ENCODE assay signal across 15 mouse cellular contexts in genomic region chr7:58247261-58247660, GRCm38 (mm10).
DNase-seq lines count a peak whose midpoint lies in the region; ATAC-seq and TF ChIP-seq lines count a peak whose summit lies in the region.
"Had no signal": no experiment of that assay in that cellular context is flagged by ENCODE, and none has a peak within 500 bp of the region (broad histone marks: within the 10 kb centered on the region; RNA-seq: fewer than 3 reads in every experiment).

No protein-coding gene starts in this region.

- no peak for TF ChIP-seq EP300 in liver, postnatal 0 days (IDR thresholded peaks at IDR 0.05; ENCODE audit: low read depth)

- WGBS in liver, postnatal 0 days (ENCODE audit: insufficient replicate concordance): 48% methylated on average over 3 of the region's 3 CpGs

- peaks cover 4% of the 10 kb centered on the region for H3K4me1 ChIP-seq in cortical plate, adult 2 months (ENCODE audit: control insufficient read depth, insufficient read depth, low read length)
- no peaks in the 10 kb centered on the region for H3K4me1 ChIP-seq in liver, postnatal 0 days (ENCODE audit: insufficient read depth)
- H3K4me1 ChIP-seq: forebrain, embryonic 12.5 days; liver, embryonic 13.5 days had no signal

- intact Hi-C loops in left cerebral cortex, postnatal 36 days (cut with DNase I): no loop called here

- no peaks in the 10 kb centered on the region for H3K27me3 ChIP-seq in liver, postnatal 0 days (ENCODE audit: insufficient read depth, low read length)
- H3K27me3 ChIP-seq: CH12.LX; forebrain, embryonic 12.5 days; liver, embryonic 13.5 days had no signal

- no peaks in the 10 kb centered on the region for H3K36me3 ChIP-seq in liver, postnatal 0 days (replicated peaks; ENCODE audit: insufficient read depth, low read length)
- H3K36me3 ChIP-seq: forebrain, embryonic 12.5 days; liver, embryonic 13.5 days had no signal

- no peak overlapping the region for H3K4me2 ChIP-seq in liver, postnatal 0 days (ENCODE audit: low read depth, low read length)
- H3K4me2 ChIP-seq: forebrain, embryonic 12.5 days; liver, embryonic 13.5 days had no signal

- TF ChIP-seq CTCF in cortical plate, adult 2 months (IDR thresholded peaks at IDR 0.05; ENCODE audit: extremely low read depth, insufficient read depth, low read length): no peak
- TF ChIP-seq CTCF in liver, postnatal 0 days (IDR thresholded peaks at IDR 0.05; ENCODE audit: low read depth): no peak

- TF ChIP-seq POLR2A in cortical plate, adult 2 months (IDR thresholded peaks at IDR 0.05; ENCODE audit: extremely low read depth, insufficient read depth, low read length): no peak

- 0 out of 2 replicates have a peak overlapping the region, but pooled peaks have one; percentile 3 for H3K27ac ChIP-seq in cortical plate, adult 2 months (ENCODE audit: insufficient read depth, low read length)
- no peak overlapping the region for H3K27ac ChIP-seq in liver, postnatal 0 days (ENCODE audit: low read depth)
- H3K27ac ChIP-seq: forebrain, embryonic 12.5 days; liver, embryonic 13.5 days had no signal

- H3K9ac ChIP-seq in liver, postnatal 0 days (replicated peaks): no peak overlapping the region
- H3K9ac ChIP-seq: forebrain, embryonic 12.5 days; liver, embryonic 13.5 days had no signal

- H3K4me3 ChIP-seq in cortical plate, adult 2 months (ENCODE audit: insufficient read depth, low read length): no peak overlapping the region
- no peak overlapping the region for H3K4me3 ChIP-seq in liver, postnatal 0 days (ENCODE audit: low read depth, low read length)
- H3K4me3 ChIP-seq: forebrain, embryonic 12.5 days; liver, embryonic 13.5 days had no signal

- no peak for ATAC-seq in liver, postnatal 0 days
- ATAC-seq: intestine, postnatal 0 days had no signal

- peak; percentile 89 for DNase-seq in brain, adult 2 months (ENCODE audit: low read depth, low spot score)
- DNase-seq in layer of hippocampus, adult 9-11 months: peak; percentile 90
- peak; percentile 57 to 64 for DNase-seq in left cerebral cortex, postnatal 36 days (ENCODE audit: low spot score in 2 of 2)
- DNase-seq in liver, postnatal 0 days: no peak
- no peak for DNase-seq in adrenal gland, postnatal 14 days
- no peak for DNase-seq in lung, adult 18-20 months
- DNase-seq: adrenal gland, adult 8-10 months; cerebellum, adult 18-20 months; heart, postnatal 4 days; liver, embryonic 13.5 days; thymus, postnatal 4 days had no signal

- H3K9me3 ChIP-seq in liver, postnatal 0 days (ENCODE audit: low read length): no peaks in the 10 kb centered on the region
- H3K9me3 ChIP-seq: forebrain, embryonic 12.5 days; liver, embryonic 13.5 days had no signal

Comparison
In these comparisons a context has a peak if more than half of its experiments do, and no peak if none do; other contexts are left out.
1. DNase-seq: peak in brain, adult 2 months (single experiment), layer of hippocampus, adult 9-11 months (single experiment) and left cerebral cortex, postnatal 36 days (2 of 2); none in liver, postnatal 0 days (single experiment), adrenal gland, postnatal 14 days (single experiment) and lung, adult 18-20 months (0 of 2).